Mouse (Mus musculus) left cerebral cortex, postnatal 36 days (tissue): ENCODE results near the gene Slc25a17. TPM values are rescaled to one million over a fixed set of nuclear protein-coding genes. Genes with fewer than 3 reads are reported as not detected.

Experiments
- DNase-seq, 2 experiments: peaks; one replicate each; pipeline ENCODE4 v3.0.0; 2021 to 2022; ENCODE audit warnings: low spot score in 2 of 2, mixed read lengths in 1 of 2
- intact Hi-C: fragments of 180-260 bp; cut with DNase I; formaldehyde crosslinking; loops from one replicate; pipeline ENCODE4 v1.15.1; 2025
- total RNA-seq, 2 experiments: library from RNA; stranded (reverse); gene quantifications; 2 replicates each; pipeline ENCODE4 v1.2.3; 2021

Slc25a17 gene
- total RNA-seq, 2 experiments from 2014 or later, result 39.3 to 41.7 TPM

GRCm38 (mm10) chr15:81358943-81359342, 1.7 kb downstream of the Slc25a17 start:
- no peak for DNase-seq
- intact Hi-C loops, result no loop called here

DNA sequence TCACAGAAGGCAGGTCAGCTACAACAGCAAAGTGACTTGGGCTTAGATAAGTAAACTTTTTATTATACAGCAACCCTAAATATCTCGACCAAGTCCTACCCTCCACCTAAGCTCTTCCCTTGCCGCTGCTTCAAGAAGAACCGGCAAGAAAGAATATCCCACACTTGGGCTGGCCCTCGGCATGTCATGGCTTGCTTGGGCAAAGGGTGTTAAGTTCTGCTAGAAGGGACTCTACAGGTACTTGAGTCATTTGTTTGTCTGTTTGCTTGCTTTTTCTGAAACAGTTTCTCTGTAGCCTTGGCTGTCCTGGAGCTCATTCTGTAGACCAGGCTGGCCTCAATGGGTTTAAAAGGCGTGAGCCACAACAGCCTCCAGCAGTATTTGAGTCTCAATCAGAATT, 3.7 kb downstream of the Slc25a17 start:
- intact Hi-C loops, result no loop called here

DNA sequence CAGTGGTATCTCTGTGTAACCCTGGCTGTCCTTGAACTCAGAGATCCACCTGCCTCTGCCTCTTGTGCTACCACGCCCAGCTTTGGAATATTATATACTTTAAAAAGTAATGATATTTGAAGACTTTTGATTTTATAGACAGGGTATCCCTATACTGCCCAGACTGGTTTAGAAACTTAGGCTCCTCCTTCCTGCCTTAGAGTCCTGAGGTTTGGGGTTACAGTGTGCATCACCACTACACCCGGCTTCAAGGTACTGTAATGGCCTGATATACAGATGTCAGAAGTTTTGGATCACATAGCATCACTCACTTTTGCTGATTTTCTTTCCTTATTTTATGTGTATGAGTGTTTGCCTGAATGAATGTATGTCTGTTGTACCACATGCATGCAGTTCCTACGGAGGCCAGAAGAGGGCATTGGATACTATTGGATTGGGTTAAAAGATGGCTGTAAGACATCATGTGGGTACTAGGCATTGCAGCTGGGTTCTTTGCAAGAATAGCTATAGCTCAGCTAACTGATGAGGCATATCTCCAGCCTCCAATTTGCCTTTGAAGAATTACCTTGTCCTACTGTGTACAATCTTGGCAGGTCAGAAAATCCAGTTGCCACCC, 5.4 kb downstream of the Slc25a17 start:
- no peak for DNase-seq
- intact Hi-C loops, result no loop called here

More for the DNA sequence above, 3.7 kb downstream of the Slc25a17 start:
- DNase-seq, result no peak

GRCm38 (mm10) chr15:81352638-81353037, 8.0 kb downstream of the Slc25a17 start:
- no peak for DNase-seq
- intact Hi-C loops, result no loop called here

DNA sequence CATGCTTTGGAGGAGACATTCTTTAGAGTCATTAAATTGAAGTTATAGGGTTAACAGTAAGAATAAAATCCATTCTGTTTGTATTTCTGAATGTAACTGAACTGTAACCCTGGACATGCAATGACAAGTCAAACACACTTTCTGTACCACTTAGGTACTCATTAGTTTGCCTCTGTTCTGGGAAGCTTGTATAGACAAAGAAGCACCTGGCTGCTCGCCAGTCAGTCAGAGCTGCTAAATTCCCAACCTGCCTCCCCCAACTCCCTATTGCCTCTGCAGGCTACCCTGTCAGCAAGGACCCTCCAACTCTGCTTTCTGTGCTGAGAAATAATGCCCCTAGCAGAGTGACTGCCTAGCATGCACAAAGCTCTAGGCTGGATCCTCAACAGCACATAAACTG, 10.2 kb downstream of the Slc25a17 start:
- intact Hi-C loops, result no loop called here
- DNase-seq, result no peak

- intact Hi-C loops, result no loop called here
- DNase-seq, result no peak
Observed at GRCm38 (mm10) chr15:81348366-81348765, 12.2 kb downstream of the Slc25a17 start.

- peak in 1 of 2 experiments; percentile 26 for DNase-seq
- intact Hi-C loops, result no loop called here
Observed at GRCm38 (mm10) chr15:81347466-81347865, 13.1 kb downstream of the Slc25a17 start.

GRCm38 (mm10) chr15:81341426-81341825, 19.2 kb downstream of the Slc25a17 start:
- intact Hi-C loops, result no loop called here
- DNase-seq, result peak in 1 of 2 experiments; percentile 31

GRCm38 (mm10) chr15:81339158-81339557, 21.5 kb downstream of the Slc25a17 start:
- intact Hi-C loops, result loop anchor here (5.0 kb wide), 1 partner anchor 102 kb away; the partner anchor contains the start of gene Mchr1
- no peak for DNase-seq

DNA sequence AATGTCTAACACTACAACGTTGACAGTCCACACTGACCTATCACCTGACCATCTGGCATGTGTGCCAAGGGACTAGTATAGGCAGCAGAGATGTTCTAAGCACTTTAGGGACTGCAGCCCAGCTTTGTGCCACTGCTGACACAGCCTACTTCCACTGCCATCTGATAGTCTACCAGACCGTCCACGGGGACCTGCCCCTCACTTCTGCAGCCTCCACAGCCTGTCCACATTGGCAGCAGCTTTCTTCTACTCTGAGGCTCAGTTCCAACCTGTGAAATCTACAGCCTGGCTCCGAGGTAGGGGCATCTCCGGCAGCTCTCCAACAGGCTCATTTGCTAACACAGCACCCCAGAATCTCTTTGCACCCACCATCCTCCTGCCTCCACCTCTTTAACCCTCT, 24.1 kb downstream of the Slc25a17 start:
- DNase-seq, result peak in 1 of 2 experiments; percentile 24
- intact Hi-C loops, result loop anchor here (5.0 kb wide), 1 partner anchor 99 kb away; the partner anchor contains the start of gene Mchr1

- DNase-seq, result no peak
- intact Hi-C loops, result no loop called here
Observed at GRCm38 (mm10) chr15:81332517-81332916, 28.1 kb downstream of the Slc25a17 start.

DNA sequence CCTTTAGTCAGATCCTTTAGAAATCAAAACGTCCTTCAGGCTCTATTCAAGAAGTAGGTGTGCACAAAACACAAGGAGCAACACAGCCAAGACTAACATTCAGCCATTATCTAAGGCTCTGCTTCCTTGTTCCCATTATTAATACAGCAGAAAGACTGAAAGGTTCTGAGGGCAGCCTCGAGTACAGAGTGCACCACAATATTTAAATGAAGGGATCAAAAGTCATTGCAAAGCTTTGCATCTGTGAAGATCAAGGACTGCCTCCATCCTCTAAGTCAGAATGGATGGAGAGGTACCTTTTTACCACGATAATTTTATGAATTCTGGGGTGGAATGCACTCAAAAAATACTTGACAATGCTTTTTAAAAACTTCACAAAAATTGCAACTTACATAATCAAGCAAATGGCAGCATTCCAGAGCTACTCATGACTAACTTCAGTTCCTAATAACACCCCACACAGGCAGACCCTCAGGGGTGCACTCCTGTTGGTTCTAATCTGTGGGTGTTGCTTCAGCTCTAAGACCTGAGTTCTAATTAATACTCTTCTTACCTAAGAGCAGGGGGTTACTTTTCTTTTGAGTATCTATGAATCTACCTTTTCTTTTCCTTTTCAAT, 29.7 kb downstream of the Slc25a17 start:
- intact Hi-C loops, result no loop called here
- DNase-seq, result no peak

DNA sequence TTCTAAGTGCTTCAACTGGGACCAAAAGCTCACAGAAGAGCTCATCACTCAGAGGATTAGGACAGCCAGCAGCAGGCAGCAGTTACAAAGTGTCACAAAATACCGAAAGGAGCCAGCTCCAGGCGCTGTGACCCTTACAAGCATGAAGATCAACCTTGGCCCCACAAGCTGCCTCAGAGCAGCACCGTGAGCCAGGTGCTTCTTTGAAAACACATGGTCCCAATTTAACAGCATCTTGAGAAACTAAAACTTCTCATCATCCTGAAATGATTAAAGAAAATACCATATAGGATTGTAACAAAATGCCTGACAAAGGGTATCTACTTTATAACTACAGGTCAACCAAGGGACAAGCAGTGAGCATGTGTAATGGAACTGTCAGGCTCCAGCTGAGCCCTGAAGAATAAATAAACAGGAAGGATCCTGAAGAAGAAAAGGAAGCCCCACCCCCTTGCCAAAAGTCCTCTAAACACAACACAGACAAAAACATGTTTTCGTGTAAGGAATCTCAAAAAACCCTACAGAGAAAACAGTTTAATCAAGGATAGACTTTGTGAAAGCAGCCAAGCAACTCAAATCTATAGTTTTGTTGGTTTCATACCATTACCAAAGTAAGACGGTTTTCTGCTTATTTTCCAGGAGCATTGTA, 30.8 kb downstream of the Slc25a17 start:
- intact Hi-C loops, result no loop called here
- DNase-seq, result no peak

- intact Hi-C loops, result no loop called here
- DNase-seq, result no peak
Observed at GRCm38 (mm10) chr15:81327501-81327900, 33.1 kb downstream of the Slc25a17 start.

DNA sequence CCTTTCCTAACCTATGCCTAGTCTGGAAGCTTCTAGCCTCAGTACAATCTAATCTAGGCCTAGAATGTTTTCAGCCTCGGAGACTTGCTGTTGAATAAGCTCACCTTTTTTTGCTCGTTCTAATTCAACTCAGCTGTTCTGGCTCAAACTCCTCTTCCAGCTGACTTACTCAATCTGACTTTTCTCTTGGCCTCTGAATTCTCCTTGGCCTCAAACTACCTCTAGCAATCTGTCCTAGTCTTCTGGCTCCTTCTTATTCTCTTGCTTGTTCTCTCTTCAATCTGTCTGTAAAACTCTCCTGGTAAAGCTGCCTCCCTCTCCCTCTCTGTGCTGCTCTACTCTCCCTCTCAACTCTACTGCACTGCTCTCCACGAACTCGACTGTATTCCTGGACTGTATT, 35.6 kb downstream of the Slc25a17 start:
- no peak for DNase-seq
- intact Hi-C loops, result no loop called here

- peak in 1 of 2 experiments; percentile 18 for DNase-seq
- intact Hi-C loops, result no loop called here
Observed at GRCm38 (mm10) chr15:81320137-81320536, 40.5 kb downstream of the Slc25a17 start.

- peak in 1 of 2 experiments; percentile 15 for DNase-seq
- intact Hi-C loops, result no loop called here
Observed at GRCm38 (mm10) chr15:81319462-81319861, 41.1 kb downstream of the Slc25a17 start.

GRCm38 (mm10) chr15:81313928-81314327, 46.7 kb downstream of the Slc25a17 start:
- intact Hi-C loops, result no loop called here
- no peak for DNase-seq

DNA sequence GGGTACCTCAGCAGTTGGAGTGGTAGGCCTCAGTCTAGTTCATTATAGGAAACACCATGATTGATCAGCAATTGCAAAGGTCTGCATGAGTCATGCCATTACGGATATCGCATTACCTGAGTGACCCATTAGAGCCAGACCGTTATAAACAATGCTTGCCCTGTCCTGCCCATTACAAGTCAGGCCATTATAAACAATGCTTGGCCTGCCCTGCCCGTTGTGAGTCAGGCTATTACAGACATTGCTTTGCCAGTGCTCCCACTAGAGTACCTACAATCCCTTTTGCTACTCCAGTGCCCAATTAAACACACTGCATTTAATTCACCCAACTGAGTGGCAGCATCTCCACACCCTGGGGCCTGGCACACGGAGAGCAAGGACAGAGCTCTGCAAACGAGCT, 49.6 kb downstream of the Slc25a17 start:
- intact Hi-C loops, result no loop called here
- no peak for DNase-seq

- intact Hi-C loops, result no loop called here
Observed at GRCm38 (mm10) chr15:81310353-81310752, 50.3 kb downstream of the Slc25a17 start.

DNA sequence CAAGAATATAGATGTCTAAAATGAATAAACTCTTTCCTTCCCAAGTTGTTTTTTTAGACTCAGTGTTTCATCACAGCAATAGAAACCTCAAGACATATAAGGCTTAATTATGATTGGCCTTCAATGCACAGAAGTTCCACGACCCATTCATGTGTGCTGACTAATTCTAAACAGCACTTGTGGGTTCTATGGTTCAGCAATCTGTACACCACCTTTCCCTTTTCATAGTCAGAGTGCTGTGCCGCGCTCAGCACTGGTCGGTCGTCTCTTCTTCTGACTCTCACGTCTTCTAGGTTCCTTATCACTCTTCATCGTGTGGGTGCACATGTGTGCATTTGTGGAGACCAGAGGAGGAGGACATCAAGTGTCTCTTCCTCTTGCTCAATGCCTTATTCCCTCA, 52.6 kb downstream of the Slc25a17 start:
- intact Hi-C loops, result loop anchor here (10.0 kb wide), 1 partner anchor 283 kb away; no protein-coding TSS in a partner anchor
- no peak for DNase-seq

More at GRCm38 (mm10) chr15:81310353-81310752, 50.3 kb downstream of the Slc25a17 start:
- DNase-seq, result no peak
